Mouse (Mus musculus) midbrain, embryonic 12.5 days (tissue): ENCODE data around the gene Tex35. TPM values are rescaled to one million over a fixed set of nuclear protein-coding genes. Genes with fewer than 3 reads are reported as not detected.

ENCODE experiments used
- ATAC-seq: fragments of 200-750 bp; cut with Nextera tagmentation; 2 replicates; pipeline ENCODE4 v1.8.0; 2017; ENCODE audit warnings: low read depth, moderate TSS enrichment, moderate library complexity; ENCODE audit not compliant: low FRiP score
- H3K27ac ChIP-seq: fragments of 300-500 bp; sonication (generic); replicated peaks from 2 replicates; pipeline ENCODE4 v1.5.1; 2016; ENCODE audit warnings: mild to moderate bottlenecking
- H3K27me3 ChIP-seq: fragments of 300-500 bp; sonication (generic); 2 replicates; pipeline ENCODE4 v1.6.1; 2016; ENCODE audit warnings: mild to moderate bottlenecking
- H3K36me3 ChIP-seq: fragments of 300-500 bp; sonication (generic); 2 replicates; pipeline ENCODE4 v1.6.1; 2016
- H3K4me1 ChIP-seq: fragments of 300-500 bp; sonication (generic); 2 replicates; pipeline ENCODE4 v1.6.1; 2016
- H3K4me2 ChIP-seq: fragments of 300-500 bp; sonication (generic); replicated peaks from 2 replicates; pipeline ENCODE4 v1.6.1; 2016; ENCODE audit warnings: mild to moderate bottlenecking, moderate library complexity
- H3K4me3 ChIP-seq: fragments of 300-500 bp; sonication (generic); 2 replicates; pipeline ENCODE4 v1.5.1; 2016; ENCODE audit warnings: mild to moderate bottlenecking
- H3K9ac ChIP-seq: fragments of 300-500 bp; sonication (generic); replicated peaks from 2 replicates; pipeline ENCODE4 v1.6.1; 2016; ENCODE audit warnings: mild to moderate bottlenecking, moderate library complexity
- H3K9me3 ChIP-seq: fragments of 300-500 bp; sonication (generic); 2 replicates; pipeline ENCODE4 v1.6.1; 2016; ENCODE audit warnings: mild to moderate bottlenecking
- WGBS: fragments of 180-500 bp; shearing (Covaris S2); methylation state at CpG from one replicate; pipeline ENCODE4 v1.1.7; 2016; 5-methylcytosine and 5-hydroxymethylcytosine counted together
- polyA plus RNA-seq: library from polyadenylated mRNA; unstranded; fragments of >200 nt; fragmentation: Nextera tagmentation; extraction: Ambion mirVana; gene quantifications from 2 replicates; pipeline ENCODE4 v1.2.1, GENCODE M21; 2016

Tex35 gene
- polyA plus RNA-seq, 1 experiment from 2014 or later: not detected

DNA sequence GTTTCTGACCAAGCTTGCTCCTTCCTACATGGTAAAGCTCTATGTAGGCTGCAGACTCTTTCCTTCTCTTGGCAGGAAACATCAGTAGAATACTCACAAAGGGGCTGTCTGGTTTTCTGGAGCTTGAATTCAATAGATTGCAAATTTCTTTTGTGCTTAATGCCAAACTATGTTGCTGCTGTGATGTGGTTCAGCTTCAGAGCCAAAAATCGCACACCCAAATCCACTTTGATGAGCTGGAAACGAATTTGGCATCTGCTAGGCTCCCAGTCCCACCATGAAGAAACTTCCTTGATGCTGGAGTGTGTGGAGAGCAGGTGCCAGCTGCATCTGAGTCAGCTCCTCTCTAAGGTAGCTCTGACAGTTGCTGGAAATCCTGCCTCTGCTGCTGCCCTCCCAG lies 6.0 kb upstream of the Tex35 start:
- no peaks in the 10 kb centered on the region for H3K27me3 ChIP-seq
- no peak overlapping the region for H3K9ac ChIP-seq
- no peak overlapping the region for H3K4me2 ChIP-seq
- ATAC-seq: no peak
- no peaks in the 10 kb centered on the region for H3K36me3 ChIP-seq
- no peaks in the 10 kb centered on the region; the same call in 1 of the 2 replicates for H3K4me1 ChIP-seq
- no peaks in the 10 kb centered on the region for H3K9me3 ChIP-seq
- H3K4me3 ChIP-seq: no peak overlapping the region
- WGBS: 80% methylated on average over 2 of the region's 2 CpGs
- no peak overlapping the region for H3K27ac ChIP-seq

DNA sequence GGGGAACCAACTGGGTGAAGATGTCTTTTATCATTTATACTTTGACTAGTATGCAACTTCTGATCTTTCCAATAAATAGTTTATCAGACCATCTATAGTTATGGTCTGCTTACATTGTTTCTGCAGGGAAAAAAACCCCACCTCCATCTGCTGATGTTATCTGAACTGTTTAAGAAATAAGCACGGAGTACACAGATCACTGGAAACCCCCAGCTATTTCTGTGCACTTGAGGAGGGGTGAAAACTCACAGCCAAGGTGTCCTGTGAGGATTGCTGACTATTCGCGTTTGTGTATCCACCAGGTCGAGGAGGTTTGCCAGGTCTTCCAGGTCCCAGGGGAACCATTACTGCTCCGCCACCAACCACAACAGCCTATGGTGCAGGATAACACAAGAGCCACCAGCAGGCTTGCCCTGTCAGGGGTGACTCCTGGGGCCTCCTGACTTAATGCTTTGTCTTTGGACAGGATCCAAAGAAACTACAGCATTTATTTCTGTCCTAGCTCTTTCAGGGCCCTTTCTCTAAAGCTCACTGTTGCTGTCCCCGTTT lies 1.9 kb upstream of the Tex35 start:
- WGBS: 82% methylated on average over 6 of the region's 6 CpGs
- H3K4me1 ChIP-seq: no peaks in the 10 kb centered on the region; the same call in 1 of the 2 replicates
- no peak for ATAC-seq
- H3K9me3 ChIP-seq: no peaks in the 10 kb centered on the region
- H3K36me3 ChIP-seq: no peaks in the 10 kb centered on the region
- no peak overlapping the region for H3K9ac ChIP-seq
- H3K27ac ChIP-seq: no peak overlapping the region
- H3K4me3 ChIP-seq: no peak overlapping the region
- no peak overlapping the region for H3K4me2 ChIP-seq
- H3K27me3 ChIP-seq: no peaks in the 10 kb centered on the region

DNA sequence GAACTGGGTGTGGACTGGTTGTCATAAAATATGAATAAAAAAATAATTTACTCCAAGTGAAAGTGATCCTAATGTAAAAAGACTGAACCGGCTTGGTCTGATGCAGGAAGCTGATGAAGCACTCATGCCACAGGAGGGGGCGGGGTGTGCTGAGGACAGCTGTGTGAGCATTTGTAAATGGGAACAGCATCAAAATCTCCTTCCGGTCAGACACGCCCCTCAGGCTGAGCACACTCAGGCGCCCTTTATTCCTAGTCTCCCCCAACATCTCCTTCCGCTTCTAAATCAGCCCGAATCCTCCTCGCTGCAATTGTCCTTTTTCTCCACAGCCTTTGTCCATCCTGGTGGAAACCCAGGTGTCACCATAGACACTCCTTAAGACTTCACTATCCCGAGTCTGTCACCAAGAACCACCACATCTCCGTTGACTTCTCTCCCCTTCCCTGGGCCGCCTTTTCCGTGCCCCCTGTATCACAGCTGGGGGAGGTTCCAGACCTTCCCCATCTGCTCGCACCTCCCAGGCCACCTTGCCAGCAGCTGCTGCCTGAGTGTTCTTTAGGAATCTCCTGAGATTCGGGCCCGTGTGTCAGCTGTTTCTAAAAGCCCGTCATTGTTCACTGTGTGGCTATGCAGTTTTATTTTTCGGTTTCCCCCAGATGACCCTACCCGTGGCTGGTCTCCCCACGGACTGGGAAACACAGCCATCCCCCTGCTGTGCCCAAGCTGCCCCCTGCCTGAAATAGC lies 7.2 kb downstream of the Tex35 start:
- Histone ChIP-seq H3K4me1 (peaks cover 9% of the 10 kb centered on the region), H3K4me2 (peak overlapping the region; percentile 54), H3K4me3 (peak overlapping the region; percentile 25), H3K27ac (peak overlapping the region; percentile 87), H3K36me3 (no peaks in the 10 kb centered on the region), H3K9ac (peak overlapping the region; percentile 49), H3K9me3 (no peaks in the 10 kb centered on the region), H3K27me3 (no peaks in the 10 kb centered on the region)
- ATAC-seq: peak; percentile 86
- WGBS: 15% methylated on average over 19 of the region's 19 CpGs

DNA sequence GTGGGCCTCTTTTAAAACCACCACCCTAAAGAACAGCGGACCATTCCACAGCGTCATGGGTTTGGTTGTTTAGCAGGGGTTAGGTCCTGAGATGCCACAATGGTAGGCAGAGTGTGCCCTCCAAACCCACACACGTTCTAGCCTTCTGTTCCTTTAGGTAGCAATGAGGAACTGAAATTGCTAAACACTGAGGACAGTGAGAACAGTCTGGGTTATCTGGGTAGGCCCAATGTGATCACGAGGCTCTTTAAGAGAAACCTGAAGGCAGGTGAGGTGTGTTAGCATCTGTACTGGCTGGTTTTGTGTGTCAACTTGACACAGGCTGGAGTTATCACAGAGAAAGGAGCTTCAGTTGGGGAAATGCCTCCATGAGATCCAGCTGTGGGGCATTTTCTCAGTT lies 12.9 kb downstream of the Tex35 start:
- WGBS: 85% methylated on average over 4 of the region's 4 CpGs
- Histone ChIP-seq H3K4me1 (no peaks in the 10 kb centered on the region), H3K27ac (no peak overlapping the region)

DNA sequence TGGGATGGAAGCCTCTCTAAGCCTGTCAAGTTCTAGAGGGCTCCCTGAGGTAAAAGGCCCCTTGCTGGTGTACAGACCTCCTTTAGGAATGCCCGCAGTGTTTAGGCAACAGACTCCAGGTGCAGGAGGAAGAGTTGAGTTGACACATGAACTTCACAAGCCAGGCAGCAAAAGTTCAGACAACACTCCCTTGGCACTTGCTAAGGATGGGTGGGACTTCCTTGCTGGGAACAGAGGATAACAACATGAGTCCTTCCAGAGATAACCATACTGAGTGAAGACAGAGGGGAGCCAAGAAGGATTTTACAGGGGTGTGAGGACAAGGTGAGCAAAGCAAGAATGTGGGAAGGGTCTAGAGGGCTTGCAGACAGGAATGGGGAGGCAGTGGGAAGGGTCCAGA lies 15.9 kb downstream of the Tex35 start:
- Histone ChIP-seq H3K9ac (no peak overlapping the region), H3K27ac (no peak overlapping the region), H3K4me3 (no peak overlapping the region), H3K27me3 (no peaks in the 10 kb centered on the region), H3K36me3 (no peaks in the 10 kb centered on the region), H3K4me1 (no peaks in the 10 kb centered on the region), H3K4me2 (no peak overlapping the region), H3K9me3 (no peaks in the 10 kb centered on the region)
- WGBS: 88% methylated on average over 1 of the region's 1 CpGs
- no peak for ATAC-seq

More for the DNA sequence above, 12.9 kb downstream of the Tex35 start:
- no peak for ATAC-seq
- no peaks in the 10 kb centered on the region for H3K9me3 ChIP-seq
- no peak overlapping the region for H3K9ac ChIP-seq
- H3K4me3 ChIP-seq: no peak overlapping the region
- no peak overlapping the region for H3K4me2 ChIP-seq
- no peaks in the 10 kb centered on the region for H3K27me3 ChIP-seq
- no peaks in the 10 kb centered on the region for H3K36me3 ChIP-seq

DNA sequence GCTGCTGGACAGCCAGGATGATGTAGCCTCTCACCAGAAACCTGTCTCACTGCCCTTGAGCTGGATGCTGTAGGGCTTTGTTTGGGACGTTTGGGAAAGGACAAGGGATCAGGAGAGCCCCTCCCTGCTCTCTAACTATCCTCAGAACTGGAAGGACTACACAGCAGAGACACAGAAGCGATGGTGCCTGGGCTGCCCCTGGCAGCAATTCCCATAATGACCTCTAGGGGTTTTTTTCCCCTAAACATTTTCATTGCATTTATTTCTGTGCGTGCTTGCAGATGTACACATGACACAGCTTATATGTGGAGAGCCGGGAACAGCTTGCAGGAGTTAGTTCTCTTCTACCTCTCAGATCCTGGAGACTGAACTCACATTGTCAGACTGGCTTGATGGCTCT lies 16.3 kb downstream of the Tex35 start:
- ATAC-seq: no peak
- H3K27ac ChIP-seq: no peak overlapping the region
- no peaks in the 10 kb centered on the region for H3K36me3 ChIP-seq
- H3K4me3 ChIP-seq: no peak overlapping the region
- H3K27me3 ChIP-seq: no peaks in the 10 kb centered on the region
- no peak overlapping the region for H3K9ac ChIP-seq
- H3K4me1 ChIP-seq: no peaks in the 10 kb centered on the region
- no peak overlapping the region for H3K4me2 ChIP-seq
- WGBS: 56% methylated on average over 4 of the region's 4 CpGs
- no peaks in the 10 kb centered on the region for H3K9me3 ChIP-seq

DNA sequence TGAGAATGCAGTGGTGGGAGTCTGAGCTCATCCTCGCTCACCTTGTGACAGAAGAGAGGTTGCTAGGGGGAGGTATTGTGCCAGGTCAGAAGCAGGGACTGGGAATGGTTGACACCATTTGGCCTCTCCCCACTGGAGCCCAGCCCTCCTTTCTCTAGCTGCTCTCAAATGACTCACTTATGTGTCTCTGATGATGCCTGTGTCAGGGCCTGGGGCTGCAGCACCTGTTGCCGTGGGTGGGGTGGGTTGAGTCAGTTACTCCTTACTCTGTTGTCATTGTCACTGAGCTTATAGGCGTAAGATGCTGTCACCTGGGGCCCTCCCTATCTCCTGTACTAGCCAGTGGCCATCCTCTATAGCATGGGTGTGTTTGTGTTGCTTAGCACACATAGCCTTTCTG lies 17.6 kb downstream of the Tex35 start:
- Histone ChIP-seq H3K27me3 (no peaks in the 10 kb centered on the region), H3K4me1 (peaks cover 5% of the 10 kb centered on the region), H3K27ac (no peak overlapping the region), H3K36me3 (no peaks in the 10 kb centered on the region), H3K9ac (no peak overlapping the region), H3K9me3 (no peaks in the 10 kb centered on the region), H3K4me3 (no peak overlapping the region), H3K4me2 (no peak overlapping the region)
- WGBS: 84% methylated on average over 3 of the region's 3 CpGs
- ATAC-seq: no peak

DNA sequence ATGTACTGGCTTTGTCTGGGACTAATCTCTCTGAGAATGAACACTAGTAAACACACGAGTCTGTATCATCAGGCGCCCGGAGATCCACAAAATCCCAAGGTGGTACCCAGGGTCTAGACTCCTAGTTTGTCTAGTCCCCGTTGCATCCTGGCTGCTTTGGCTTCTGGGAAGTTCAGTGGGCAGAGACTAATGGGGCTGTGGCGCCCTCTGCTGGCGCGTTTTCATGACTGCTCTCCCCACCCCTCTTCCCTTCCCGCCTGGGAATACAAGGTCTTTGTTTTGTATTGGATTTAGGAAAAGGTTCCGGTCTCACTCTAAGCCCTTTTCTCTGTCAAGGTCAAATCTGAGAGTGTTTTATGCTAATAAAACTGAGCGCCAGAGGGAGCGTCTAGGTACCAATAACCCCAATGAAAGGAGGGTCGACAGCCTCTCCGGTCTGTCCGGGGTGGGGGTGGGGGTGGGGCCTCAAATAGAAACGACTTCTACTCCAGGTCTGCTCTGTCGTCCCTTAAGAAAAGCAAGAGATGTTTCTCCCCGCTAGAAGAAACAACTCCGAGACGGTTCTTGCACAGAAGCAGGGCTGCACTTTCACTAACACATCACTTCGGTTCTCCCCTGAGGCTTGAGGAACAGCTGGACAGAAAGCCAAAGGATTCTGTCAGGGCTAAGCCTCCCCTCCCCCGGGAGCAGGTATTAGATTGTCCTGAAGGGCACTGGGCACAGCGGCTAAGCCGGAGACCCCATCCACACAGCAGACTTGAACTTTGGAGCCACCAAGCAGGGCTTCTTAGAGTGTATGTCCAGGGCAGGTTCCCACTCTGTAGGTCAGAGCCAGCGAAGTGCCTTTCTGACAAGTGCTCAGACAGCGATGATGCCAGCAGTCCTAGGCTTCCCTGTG lies 22.1 kb downstream of the Tex35 start:
- 9% methylated on average over 25 of the region's 25 CpGs for WGBS
- peak; percentile 63 for ATAC-seq

DNA sequence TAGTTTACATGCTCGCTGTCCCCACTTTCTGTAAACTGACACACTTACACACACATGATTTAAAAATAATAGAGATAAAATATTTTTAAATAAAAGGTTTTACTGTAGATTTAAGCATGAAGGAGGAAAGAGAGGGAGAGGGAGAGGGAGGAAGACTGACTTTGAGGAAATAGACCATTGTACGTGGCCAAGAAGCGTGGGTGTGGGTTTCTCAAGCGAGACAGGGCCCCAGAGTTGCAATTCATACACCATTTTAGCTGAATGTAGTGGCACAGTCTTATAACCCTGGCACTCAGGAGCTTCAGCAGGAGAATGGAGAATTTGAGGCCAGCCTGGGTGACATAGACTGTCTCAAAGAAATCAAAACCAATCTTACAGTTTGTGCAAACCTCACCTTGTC lies 25.5 kb downstream of the Tex35 start:
- H3K4me2 ChIP-seq: no peak overlapping the region
- no peak overlapping the region for H3K9ac ChIP-seq
- H3K9me3 ChIP-seq: no peaks in the 10 kb centered on the region
- peaks cover 6% of the 10 kb centered on the region for H3K27me3 ChIP-seq
- no peak overlapping the region for H3K27ac ChIP-seq
- no peaks in the 10 kb centered on the region for H3K36me3 ChIP-seq
- H3K4me1 ChIP-seq: peaks cover 18% of the 10 kb centered on the region
- no peak for ATAC-seq
- 89% methylated on average over 4 of the region's 4 CpGs for WGBS
- H3K4me3 ChIP-seq: no peak overlapping the region

More for the DNA sequence above, 22.1 kb downstream of the Tex35 start:
- H3K4me1 ChIP-seq: peaks cover 9% of the 10 kb centered on the region
- peak overlapping the region; percentile 54 for H3K4me2 ChIP-seq
- H3K4me3 ChIP-seq: peak overlapping the region; percentile 37
- H3K36me3 ChIP-seq: no peaks in the 10 kb centered on the region
- H3K9ac ChIP-seq: peak overlapping the region; percentile 17
- H3K27me3 ChIP-seq: no peaks in the 10 kb centered on the region
- peak overlapping the region; percentile 36; the same call in 1 of the 2 replicates for H3K27ac ChIP-seq
- H3K9me3 ChIP-seq: no peaks in the 10 kb centered on the region

DNA sequence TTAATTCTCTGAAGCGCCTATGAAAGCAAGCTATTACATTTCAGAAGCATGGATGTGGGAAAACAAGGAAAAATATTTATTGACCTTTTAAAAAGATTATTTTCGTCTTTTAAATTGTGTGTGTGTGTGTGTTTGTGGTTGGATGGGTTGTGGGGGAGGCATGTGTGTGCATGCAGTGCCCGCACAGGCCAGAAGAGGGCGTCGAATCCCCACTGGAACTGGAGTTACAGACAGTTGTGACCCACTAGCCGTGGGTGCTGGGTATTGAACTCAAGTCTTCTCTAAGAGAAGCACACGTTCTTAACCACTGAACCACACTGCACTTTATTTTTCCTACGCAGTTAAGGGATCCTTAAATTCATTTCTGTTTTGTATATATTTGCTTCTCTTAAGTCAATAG lies 26.5 kb downstream of the Tex35 start:
- H3K4me2 ChIP-seq: no peak overlapping the region
- no peak overlapping the region for H3K9ac ChIP-seq
- ATAC-seq: no peak
- H3K9me3 ChIP-seq: no peaks in the 10 kb centered on the region
- H3K4me3 ChIP-seq: no peak overlapping the region
- H3K4me1 ChIP-seq: peaks cover 23% of the 10 kb centered on the region
- H3K27ac ChIP-seq: no peak overlapping the region
- WGBS: 58% methylated on average over 8 of the region's 8 CpGs
- H3K27me3 ChIP-seq: peaks cover 6% of the 10 kb centered on the region
- H3K36me3 ChIP-seq: no peaks in the 10 kb centered on the region

DNA sequence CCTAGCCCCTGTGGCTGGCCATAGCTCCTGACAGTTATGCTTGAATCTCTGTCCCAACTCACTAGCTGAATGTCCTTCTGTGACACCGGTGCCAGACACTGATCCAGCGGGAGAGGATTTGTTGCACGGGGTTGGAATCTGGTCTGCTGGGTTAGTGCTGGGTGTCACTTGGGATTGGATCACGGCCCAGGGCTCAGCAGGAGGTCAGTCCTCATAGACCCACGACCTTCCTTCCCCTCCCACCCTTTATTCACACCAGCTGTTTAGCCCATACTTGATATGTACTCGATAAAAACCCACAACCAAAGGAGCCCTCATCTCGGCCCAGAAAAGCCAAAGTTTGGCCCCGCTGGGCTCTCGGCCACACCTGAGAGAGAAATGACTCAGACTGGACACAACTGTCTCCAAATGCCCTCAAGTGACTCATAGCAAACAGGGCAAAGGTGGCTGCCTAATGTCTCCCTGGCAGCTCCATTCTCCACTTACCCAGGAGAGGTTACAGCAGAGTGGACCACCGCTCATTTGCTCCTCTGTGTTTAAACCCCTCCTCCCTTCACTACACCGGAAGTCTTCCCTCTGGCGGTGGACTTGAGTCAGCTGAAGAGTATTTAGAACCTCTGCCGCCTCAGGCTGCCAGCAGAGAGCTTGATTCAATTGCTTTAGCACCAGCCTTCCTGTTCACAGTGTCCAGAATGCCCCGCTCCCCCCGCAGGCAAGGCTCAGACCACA lies 27.2 kb downstream of the Tex35 start:
- 59% methylated on average over 15 of the region's 15 CpGs for WGBS
- no peak for ATAC-seq

More for the DNA sequence above, 27.2 kb downstream of the Tex35 start:
- Histone ChIP-seq H3K36me3 (no peaks in the 10 kb centered on the region), H3K4me1 (peaks cover 20% of the 10 kb centered on the region), H3K27me3 (peaks cover 6% of the 10 kb centered on the region), H3K27ac (no peak overlapping the region), H3K4me2 (no peak overlapping the region), H3K4me3 (no peak overlapping the region), H3K9me3 (no peaks in the 10 kb centered on the region), H3K9ac (no peak overlapping the region)
